Mouse (Mus musculus): ENCODE measurements around the gene Aqp1. TPM values are rescaled to one million over a fixed set of nuclear protein-coding genes. Genes with fewer than 3 reads are reported as not detected.

The Aqp1 gene
- polyA plus RNA-seq, 1 experiment from 2014 or later: 259 TPM

- H3K27me3 ChIP-seq: no peaks in the 10 kb centered on the region
- ATAC-seq (no peak), DNase-seq (ENCODE audit: low read depth, low spot score) (no peak)
- TF ChIP-seq CTCF (IDR thresholded peaks at IDR 0.05): no peak
- ChIA-PET CTCF (interaction anchor here (1.6 kb wide), 1 partner anchor 18 kb away, joined by 5 read pairs; the partner anchor contains the start of gene Aqp1), POLR2A (no interaction called here)
- in situ Hi-C loops (cut with MboI; ENCODE audit: low pct_unique_long_range_greater_than_20kb): no loop called here
These were observed 17.6 kb upstream of the Aqp1 start for GRCm38 (mm10) chr6:55318597-55318996.

- ATAC-seq (no peak), DNase-seq (ENCODE audit: low read depth, low spot score) (no peak)
- CTCF ChIA-PET: interaction anchor here (1.6 kb wide), 1 partner anchor 17 kb away, joined by 5 read pairs; the partner anchor contains the start of gene Aqp1
- H3K27me3 ChIP-seq: no peaks in the 10 kb centered on the region
- POLR2A ChIA-PET: interaction anchor here (0.8 kb wide), 1 partner anchor 25 kb away, joined by 4 read pairs; no protein-coding TSS in a partner anchor
- in situ Hi-C loops (cut with MboI; ENCODE audit: low pct_unique_long_range_greater_than_20kb): no loop called here
- no peak for TF ChIP-seq CTCF (IDR thresholded peaks at IDR 0.05)
These were observed 16.4 kb upstream of the Aqp1 start for GRCm38 (mm10) chr6:55319585-55320551.

GRCm38 (mm10) chr6:55320894-55321293 lies 15.3 kb upstream of the Aqp1 start:
- ChIA-PET CTCF (interaction anchor here (1.1 kb wide), 1 partner anchor 16 kb away, joined by 3 read pairs; no protein-coding TSS in a partner anchor), POLR2A (no interaction called here)
- H3K27me3 ChIP-seq: no peaks in the 10 kb centered on the region
- in situ Hi-C loops (cut with MboI; ENCODE audit: low pct_unique_long_range_greater_than_20kb): no loop called here
- no peak for TF ChIP-seq CTCF (IDR thresholded peaks at IDR 0.05)
- DNase-seq (ENCODE audit: low read depth, low spot score) (no peak), ATAC-seq (no peak)

- in situ Hi-C loops (cut with MboI; ENCODE audit: low pct_unique_long_range_greater_than_20kb): no loop called here
- POLR2A ChIA-PET: no interaction called here
- no peak for DNase-seq (ENCODE audit: low read depth, low spot score)
These were observed 14.7 kb upstream of the Aqp1 start for GRCm38 (mm10) chr6:55321518-55321917.

GRCm38 (mm10) chr6:55322980-55323379 lies 13.3 kb upstream of the Aqp1 start:
- ChIA-PET CTCF (interaction anchor here (1.3 kb wide), 2 partner anchors 19 to 25 kb away, joined by 3 read pairs; no protein-coding TSS in a partner anchor), POLR2A (no interaction called here)
- no peak for TF ChIP-seq CTCF (IDR thresholded peaks at IDR 0.05)
- ATAC-seq (no peak), DNase-seq (ENCODE audit: low read depth, low spot score) (no peak)
- H3K27me3 ChIP-seq: no peaks in the 10 kb centered on the region
- in situ Hi-C loops (cut with MboI; ENCODE audit: low pct_unique_long_range_greater_than_20kb): no loop called here

More at GRCm38 (mm10) chr6:55321518-55321917, 14.7 kb upstream of the Aqp1 start:
- no peak for ATAC-seq
- CTCF ChIA-PET: interaction anchor here (1.1 to 1.3 kb wide), 2 partner anchors 17 to 24 kb away, joined by 3 read pairs; no protein-coding TSS in a partner anchor
- no peak for TF ChIP-seq CTCF (IDR thresholded peaks at IDR 0.05)
- no peaks in the 10 kb centered on the region for H3K27me3 ChIP-seq

GRCm38 (mm10) chr6:55323908-55324634 lies 12.2 kb upstream of the Aqp1 start:
- in situ Hi-C loops (cut with MboI; ENCODE audit: low pct_unique_long_range_greater_than_20kb): no loop called here
- DNase-seq (ENCODE audit: low read depth, low spot score) (no peak), ATAC-seq (no peak)
- ChIA-PET POLR2A (interaction anchor here (1.0 kb wide), 1 partner anchor 13 kb away, joined by 3 read pairs; no protein-coding TSS in a partner anchor), CTCF (interaction anchor here (1.3 kb wide), 1 partner anchor 20 kb away, joined by 3 read pairs; no protein-coding TSS in a partner anchor)
- TF ChIP-seq CTCF (IDR thresholded peaks at IDR 0.05): no peak
- H3K27me3 ChIP-seq: no peaks in the 10 kb centered on the region

GRCm38 (mm10) chr6:55324785-55325184 lies 11.4 kb upstream of the Aqp1 start:
- ChIA-PET POLR2A (interaction anchor here (0.6 to 1.0 kb wide), 2 partner anchors 12 to 15 kb away, joined by 3 read pairs; no protein-coding TSS in a partner anchor), CTCF (no interaction called here)
- in situ Hi-C loops (cut with MboI; ENCODE audit: low pct_unique_long_range_greater_than_20kb): no loop called here
- TF ChIP-seq CTCF (IDR thresholded peaks at IDR 0.05): no peak
- H3K27me3 ChIP-seq: no peaks in the 10 kb centered on the region
- ATAC-seq (no peak), DNase-seq (ENCODE audit: low read depth, low spot score) (no peak)

GRCm38 (mm10) chr6:55326299-55326698 lies 9.9 kb upstream of the Aqp1 start:
- no peak for ATAC-seq
- no peaks in the 10 kb centered on the region for H3K27me3 ChIP-seq
- DNase-seq (ENCODE audit: low read depth, low spot score): no peak
- CTCF ChIA-PET: interaction anchor here (0.6 kb wide), 1 partner anchor 44 kb away, joined by 3 read pairs; no protein-coding TSS in a partner anchor
- POLR2A ChIA-PET: no interaction called here
- in situ Hi-C loops (cut with MboI; ENCODE audit: low pct_unique_long_range_greater_than_20kb): no loop called here
- no peak for TF ChIP-seq CTCF (IDR thresholded peaks at IDR 0.05)

GRCm38 (mm10) chr6:55327326-55327725 lies 8.9 kb upstream of the Aqp1 start:
- TF ChIP-seq CTCF (IDR thresholded peaks at IDR 0.05): no peak
- no peak for DNase-seq (ENCODE audit: low read depth, low spot score)
- in situ Hi-C loops (cut with MboI; ENCODE audit: low pct_unique_long_range_greater_than_20kb): no loop called here
- no peaks in the 10 kb centered on the region for H3K27me3 ChIP-seq
- POLR2A ChIA-PET: interaction anchor here (0.9 to 1.0 kb wide), 2 partner anchors 13 to 24 kb away, joined by 3 to 4 read pairs; no protein-coding TSS in a partner anchor
- no peak for ATAC-seq
- CTCF ChIA-PET: no interaction called here

- CTCF ChIA-PET: interaction anchor here (0.9 to 1.3 kb wide), 2 partner anchors 10 to 19 kb away, joined by 3 read pairs; no protein-coding TSS in a partner anchor
- DNase-seq (ENCODE audit: low read depth, low spot score) (no peak), ATAC-seq (no peak)
- H3K27me3 ChIP-seq: no peaks in the 10 kb centered on the region
- in situ Hi-C loops (cut with MboI; ENCODE audit: low pct_unique_long_range_greater_than_20kb): no loop called here
- TF ChIP-seq CTCF (IDR thresholded peaks at IDR 0.05): no peak
- POLR2A ChIA-PET: interaction anchor here (0.9 to 1.1 kb wide), 3 partner anchors 10 to 24 kb away, joined by 3 to 4 read pairs (median 4); no protein-coding TSS in a partner anchor
These were observed 8.1 kb upstream of the Aqp1 start for GRCm38 (mm10) chr6:55328179-55328578.

All from Patski (cell line).